Mouse (Mus musculus): Measurements from ENCODE around the gene 1700008P02Rik.
"Not testable (repeated sequence)": the region's sequence is repeated elsewhere in the genome, so short reads cannot be mapped to it uniquely, and the experiment has no call there.

1700008P02Rik gene

DNA sequence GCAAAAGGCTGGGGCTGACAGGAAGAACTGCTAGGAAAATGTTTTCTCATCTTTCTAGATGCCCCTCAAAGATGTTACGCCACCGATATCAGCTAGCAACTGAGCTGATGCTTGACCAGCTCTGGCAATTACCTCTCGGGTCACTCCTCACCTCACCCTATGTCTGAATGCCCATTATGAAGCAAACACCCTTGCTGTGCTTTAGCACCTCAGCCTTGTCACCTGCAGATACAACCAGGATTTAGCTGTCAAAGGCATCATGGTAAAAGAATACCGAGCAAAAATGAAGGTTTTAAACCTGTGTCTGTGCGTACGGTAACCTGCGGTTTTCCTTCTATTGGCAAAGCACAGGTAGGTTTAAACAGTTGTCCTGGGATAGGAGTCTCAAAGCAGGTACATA lies at the start of gene 1700008P02Rik:
TSS of gene 1700008P02Rik (minus strand) at position 101 of the 400 bp plus-strand sequence.
- no peak for DNase-seq (ENCODE audit: low spot score in 2 of 2)

DNA sequence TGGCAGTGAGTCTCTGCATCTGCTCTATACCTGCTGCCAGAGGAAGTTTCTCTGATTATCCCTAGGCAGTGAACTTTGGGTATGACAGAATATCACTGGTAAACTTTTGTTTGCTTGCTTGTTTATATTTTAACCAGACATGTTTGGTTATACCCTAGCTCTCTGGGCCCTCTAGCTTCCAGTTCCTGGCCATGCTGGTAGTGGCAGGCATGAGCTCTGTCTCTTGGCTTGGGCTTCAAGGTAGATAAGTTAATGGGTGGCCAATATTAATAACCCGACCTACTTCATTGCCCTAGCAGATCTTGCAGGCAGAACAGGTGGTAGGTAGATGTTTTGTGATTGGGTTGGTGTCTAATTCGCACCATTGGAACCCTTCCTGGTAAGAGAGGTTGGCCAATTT lies 29.2 kb upstream of the 1700008P02Rik start:
- DNase-seq (ENCODE audit: low spot score in 2 of 2) = no peak

DNA sequence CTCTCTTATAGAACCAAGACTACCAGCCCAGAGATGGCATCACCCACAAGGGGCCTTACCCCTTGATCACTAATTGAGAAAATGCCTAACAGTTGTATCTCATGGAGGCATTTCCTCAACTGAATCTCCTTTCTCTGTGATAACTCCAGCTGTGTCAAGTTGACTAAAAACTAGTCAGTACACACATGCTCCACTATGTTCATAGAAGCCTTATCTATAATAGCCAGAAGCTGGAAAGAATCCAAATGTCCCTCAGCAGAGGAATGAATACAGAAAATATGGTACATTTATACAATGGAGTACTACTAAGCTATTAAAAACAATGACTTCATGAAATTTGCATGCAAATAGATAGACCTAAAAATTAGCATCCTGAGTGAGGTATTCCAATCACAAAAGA lies 17.9 kb upstream of the 1700008P02Rik start:
- DNase-seq (ENCODE audit: low spot score in 2 of 2) = not testable (repeated sequence)

DNA sequence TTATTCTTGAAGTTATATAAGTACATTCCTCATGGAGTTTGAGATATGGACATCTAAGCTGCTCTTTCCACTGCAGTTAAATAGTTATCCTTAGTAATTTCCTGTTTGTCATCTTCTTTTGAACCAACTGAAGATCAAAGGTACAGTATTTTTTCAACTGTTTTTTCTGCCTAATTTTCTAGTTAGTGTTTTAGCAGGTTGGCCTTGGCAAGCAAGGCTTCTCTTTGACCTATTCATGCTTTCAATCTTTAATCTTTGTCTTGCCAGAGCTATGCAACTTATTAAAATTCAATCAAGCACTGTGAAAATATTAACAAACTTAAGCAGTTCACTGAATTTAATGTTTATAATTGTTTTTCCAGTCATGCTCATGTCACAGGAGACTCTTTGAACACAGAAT lies 14.0 kb upstream of the 1700008P02Rik start:
- DNase-seq (ENCODE audit: low spot score in 2 of 2) = no peak

DNA sequence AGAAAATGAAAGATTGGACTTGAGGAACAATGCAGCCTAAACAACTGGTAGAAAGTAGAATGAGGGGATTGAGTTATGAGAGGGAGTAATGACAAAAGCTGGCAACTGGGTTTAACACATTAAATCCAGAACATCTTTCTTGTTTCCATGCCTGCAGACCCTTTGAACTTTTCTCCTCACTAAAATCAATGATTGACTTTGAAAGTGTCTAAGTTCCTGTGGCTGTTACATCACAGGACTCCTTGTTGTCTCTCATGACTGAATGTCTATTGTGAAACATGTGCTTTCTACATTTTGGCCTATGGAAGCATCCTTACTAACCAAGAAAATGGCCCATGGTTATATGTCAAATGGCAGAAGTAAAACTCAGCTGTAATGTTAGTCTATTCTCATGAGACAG lies 2.4 kb downstream of the 1700008P02Rik start:
- DNase-seq (ENCODE audit: low spot score in 2 of 2) = no peak
